Mouse (Mus musculus) frontal cortex, adult (tissue): Measurements from ENCODE around the gene Gm3676.
"Not testable (repeated sequence)": the region's sequence is repeated elsewhere in the genome, so short reads cannot be mapped to it uniquely, and the experiment has no call there.

ENCODE experiments used
- ATAC-seq: cut with Nextera tagmentation; 2 replicates; pipeline ENCODE4 v1.9.2; 2017; ENCODE audit warnings: mild to moderate bottlenecking, moderate library complexity, mixed read lengths; ENCODE audit not compliant: low TSS enrichment

Gm3676 gene

GRCm38 (mm10) chr14:41646387-41646786 is at the start of gene Gm3676:
TSS of gene Gm3676 (minus strand) at chr14:41646487.
- not testable (repeated sequence) for ATAC-seq

GRCm38 (mm10) chr14:41648176-41648575 is 1.9 kb upstream of the Gm3676 start:
- ATAC-seq, result not testable (repeated sequence)

GRCm38 (mm10) chr14:41630144-41630543 is 16.1 kb downstream of the Gm3676 start:
- ATAC-seq, result not testable (repeated sequence)

GRCm38 (mm10) chr14:41624512-41624911 is 21.8 kb downstream of the Gm3676 start, which contains the start of gene Gm3072:
TSS of gene Gm3072 (minus strand) at chr14:41624612.
- ATAC-seq, result not testable (repeated sequence)

- not testable (repeated sequence) for ATAC-seq
Observed at GRCm38 (mm10) chr14:41622535-41622934, 23.8 kb downstream of the Gm3676 start.

- ATAC-seq, result not testable (repeated sequence)
Observed at GRCm38 (mm10) chr14:41610690-41611089, 35.6 kb downstream of the Gm3676 start.

GRCm38 (mm10) chr14:41600935-41601334 is 45.4 kb downstream of the Gm3676 start:
- not testable (repeated sequence) for ATAC-seq
